Mouse (Mus musculus): ENCODE measurements around the gene Gm826. TPM values are rescaled to one million over a fixed set of nuclear protein-coding genes. Genes with fewer than 3 reads are reported as not detected.
A peak's percentile ranks its signal among the peaks of the same experiment; 100 is the strongest.

The Gm826 gene
- polyA plus RNA-seq (2017; shearing (Covaris generic)) = not detected

- ATAC-seq = no peak
These were observed at the start of gene Gm826 for GRCm38 (mm10) chr2:160334111-160334661. Gene Gm826 (minus strand): TSS chr2:160334162.

GRCm38 (mm10) chr2:160383418-160383817 lies 49.5 kb upstream of the Gm826 start:
- no peak for ATAC-seq

GRCm38 (mm10) chr2:160378271-160378670 lies 44.3 kb upstream of the Gm826 start:
- ATAC-seq = no peak

- ATAC-seq = no peak
These were observed 42.3 kb upstream of the Gm826 start for GRCm38 (mm10) chr2:160376236-160376635.

- no peak for ATAC-seq
These were observed 35.9 kb upstream of the Gm826 start for GRCm38 (mm10) chr2:160369653-160370420.

GRCm38 (mm10) chr2:160368422-160369357 lies 34.7 kb upstream of the Gm826 start:
- ATAC-seq = no peak

GRCm38 (mm10) chr2:160367448-160368208 lies 33.7 kb upstream of the Gm826 start:
- peak; percentile 70 for ATAC-seq

GRCm38 (mm10) chr2:160366980-160367338 lies 33.0 kb upstream of the Gm826 start, which contains the start of gene Mafb:
Gene Mafb (minus strand): TSS chr2:160367065.
- ATAC-seq = peak; percentile 43

- no peak for ATAC-seq
These were observed 32.4 kb upstream of the Gm826 start for GRCm38 (mm10) chr2:160366111-160366979.

- no peak for ATAC-seq
These were observed 31.3 kb upstream of the Gm826 start for GRCm38 (mm10) chr2:160365107-160365911.

GRCm38 (mm10) chr2:160364666-160365065 lies 30.7 kb upstream of the Gm826 start:
- no peak for ATAC-seq

- no peak for ATAC-seq
These were observed 30.2 kb upstream of the Gm826 start for GRCm38 (mm10) chr2:160364128-160364650.

GRCm38 (mm10) chr2:160363201-160363600 lies 29.2 kb upstream of the Gm826 start:
- ATAC-seq = no peak

GRCm38 (mm10) chr2:160361442-160362121 lies 27.6 kb upstream of the Gm826 start:
- ATAC-seq = no peak

GRCm38 (mm10) chr2:160360234-160360874 lies 26.4 kb upstream of the Gm826 start:
- no peak for ATAC-seq

- ATAC-seq = no peak
These were observed 24.9 kb upstream of the Gm826 start for GRCm38 (mm10) chr2:160358896-160359295.

- ATAC-seq = no peak
These were observed 23.5 kb upstream of the Gm826 start for GRCm38 (mm10) chr2:160357442-160357841.

- ATAC-seq = no peak
These were observed 22.2 kb upstream of the Gm826 start for GRCm38 (mm10) chr2:160356132-160356531.

- no peak for ATAC-seq
These were observed 20.4 kb upstream of the Gm826 start for GRCm38 (mm10) chr2:160354319-160354718.

Measured in CD4-positive, CD25-positive, alpha-beta regulatory T cell, adult 4 months (primary cell).